Mouse (Mus musculus) granulocyte monocyte progenitor cell, adult 5-6 weeks (primary cell): ENCODE measurements around the gene Kremen2. TPM values are rescaled to one million over a fixed set of nuclear protein-coding genes. Genes with fewer than 3 reads are reported as not detected.

Experiments used
- ATAC-seq: replicated peaks from 2 replicates; pipeline ENCODE4 v1.8.0; 2016; ENCODE audit warnings: mild to moderate bottlenecking, moderate TSS enrichment, inconsistent platforms; ENCODE audit not compliant: poor library complexity, severe bottlenecking
- total RNA-seq, 2 experiments: library from RNA; stranded (forward) in 1 of 2; stranded (reverse) in 1 of 2; fragments of 200-712, 200-1000 nt in 1 of 2; fragments of >200 nt in 1 of 2; fragmentation: Nextera tagmentation in 1 of 2; gene quantifications; 2 replicates each; pipeline ENCODE4 v1.2.3; 2014 to 2017

Kremen2 gene
- total RNA-seq, 2 experiments from 2014 or later: not detected

- ATAC-seq: no peak
Observed at GRCm38 (mm10) chr17:23738836-23739201, 6.8 kb downstream of the Kremen2 start.

- ATAC-seq: peak; percentile 19; the same call in 1 of the 2 replicates
Observed at GRCm38 (mm10) chr17:23737493-23738445, 7.9 kb downstream of the Kremen2 start.

GRCm38 (mm10) chr17:23734341-23734740, 11.3 kb downstream of the Kremen2 start:
- ATAC-seq: no peak

GRCm38 (mm10) chr17:23730441-23730840, 15.2 kb downstream of the Kremen2 start:
- no peak for ATAC-seq

GRCm38 (mm10) chr17:23726758-23727142, 18.9 kb downstream of the Kremen2 start:
- ATAC-seq: peak; percentile 89

GRCm38 (mm10) chr17:23725999-23726757, 19.5 kb downstream of the Kremen2 start, which contains the start of gene Pkmyt1:
Gene Pkmyt1, plus strand, starts transcription at chr17:23726336.
- peak; percentile 78 for ATAC-seq

- no peak for ATAC-seq
Observed at GRCm38 (mm10) chr17:23725477-23725876, 20.2 kb downstream of the Kremen2 start.

GRCm38 (mm10) chr17:23722376-23723125, 23.1 kb downstream of the Kremen2 start, which contains the start of gene 1520401A03Rik:
Gene 1520401A03Rik, minus strand, starts transcription at chr17:23722783.
- no peak for ATAC-seq

- ATAC-seq: no peak
Observed at GRCm38 (mm10) chr17:23721886-23722285, 23.7 kb downstream of the Kremen2 start.

GRCm38 (mm10) chr17:23719455-23719854, 26.2 kb downstream of the Kremen2 start:
- peak; percentile 56; the same call in 1 of the 2 replicates for ATAC-seq

GRCm38 (mm10) chr17:23717003-23717402, 28.6 kb downstream of the Kremen2 start:
- ATAC-seq: no peak

GRCm38 (mm10) chr17:23706212-23706611, 39.4 kb downstream of the Kremen2 start:
- peak; percentile 79 for ATAC-seq

GRCm38 (mm10) chr17:23705525-23706104, 40.0 kb downstream of the Kremen2 start:
- ATAC-seq: no peak

- no peak for ATAC-seq
Observed at GRCm38 (mm10) chr17:23704741-23705140, 40.9 kb downstream of the Kremen2 start.

- no peak for ATAC-seq
Observed at GRCm38 (mm10) chr17:23703301-23703700, 42.3 kb downstream of the Kremen2 start.

GRCm38 (mm10) chr17:23700079-23700478, 45.6 kb downstream of the Kremen2 start:
- ATAC-seq: peak; percentile 99

GRCm38 (mm10) chr17:23699131-23700077, 46.2 kb downstream of the Kremen2 start:
- ATAC-seq: peak; percentile 20

GRCm38 (mm10) chr17:23695801-23696200, 49.8 kb downstream of the Kremen2 start:
- ATAC-seq: no peak

GRCm38 (mm10) chr17:23694491-23694890, 51.1 kb downstream of the Kremen2 start:
- ATAC-seq: no peak
